Comparison of ENCODE assay signal across 20 mouse cellular contexts in genomic region chr5:106460535-106460934, GRCm38 (mm10). TPM values are rescaled to one million over a fixed set of nuclear protein-coding genes. Genes with fewer than 3 reads are reported as not detected.
DNase-seq lines count a peak whose midpoint lies in the region; ATAC-seq and TF ChIP-seq lines count a peak whose summit lies in the region.
"Had no signal": no experiment of that assay in that cellular context is flagged by ENCODE, and none has a peak within 500 bp of the region (broad histone marks: within the 10 kb centered on the region; RNA-seq: fewer than 3 reads in every experiment).

No protein-coding gene starts in this region.

- H3K4me2 ChIP-seq in hindbrain, postnatal 0 days (ENCODE audit: low read depth, low read length), result peak overlapping the region; percentile 53; the same call in 1 of the 2 replicates
- no peak overlapping the region for H3K4me2 ChIP-seq in hindbrain, embryonic 16.5 days (ENCODE audit: low read length)
- no peak overlapping the region for H3K4me2 ChIP-seq in forebrain, postnatal 0 days (ENCODE audit: low read depth)
- H3K4me2 ChIP-seq in midbrain, embryonic 15.5 days, result peak overlapping the region; percentile 59
- no peak overlapping the region for H3K4me2 ChIP-seq in kidney, embryonic 16.5 days (replicated peaks; ENCODE audit: low read depth, low read length)
- H3K4me2 ChIP-seq: heart, embryonic 12.5 days had no signal

- no peak for ATAC-seq in hindbrain, postnatal 0 days
- ATAC-seq in hindbrain, embryonic 16.5 days, result no peak
- ATAC-seq in forebrain, postnatal 0 days, result no peak
- no peak for ATAC-seq in midbrain, embryonic 15.5 days (replicated peaks)
- no peak for ATAC-seq in kidney, embryonic 16.5 days (ENCODE audit: low FRiP score, low TSS enrichment)
- ATAC-seq: CD4-positive, CD25-positive, alpha-beta regulatory T cell, adult 4 months had no signal

- H3K9ac ChIP-seq in hindbrain, postnatal 0 days (replicated peaks; ENCODE audit: low read length), result no peak overlapping the region
- no peak overlapping the region for H3K9ac ChIP-seq in hindbrain, embryonic 16.5 days (ENCODE audit: low read depth, low read length)
- H3K9ac ChIP-seq in forebrain, postnatal 0 days, result no peak overlapping the region
- H3K9ac ChIP-seq in midbrain, embryonic 15.5 days, result no peak overlapping the region
- no peak overlapping the region for H3K9ac ChIP-seq in kidney, embryonic 16.5 days (replicated peaks; ENCODE audit: low read length)
- H3K9ac ChIP-seq: heart, embryonic 12.5 days had no signal

- no peaks in the 10 kb centered on the region for H3K4me1 ChIP-seq in hindbrain, postnatal 0 days (ENCODE audit: insufficient read depth, low read length)
- H3K4me1 ChIP-seq in hindbrain, embryonic 16.5 days (ENCODE audit: control insufficient read depth, insufficient read depth, low read depth, low read length), result peaks cover 11% of the 10 kb centered on the region
- H3K4me1 ChIP-seq in forebrain, postnatal 0 days (ENCODE audit: insufficient read depth), result no peaks in the 10 kb centered on the region
- peaks cover 37% of the 10 kb centered on the region for H3K4me1 ChIP-seq in midbrain, embryonic 15.5 days
- peaks cover 14% of the 10 kb centered on the region for H3K4me1 ChIP-seq in kidney, embryonic 16.5 days (ENCODE audit: insufficient read depth, low read length)

- no peaks in the 10 kb centered on the region for H3K9me3 ChIP-seq in hindbrain, postnatal 0 days (ENCODE audit: low read length)
- no peaks in the 10 kb centered on the region for H3K9me3 ChIP-seq in hindbrain, embryonic 16.5 days (ENCODE audit: control insufficient read depth, low read length)
- no peaks in the 10 kb centered on the region for H3K9me3 ChIP-seq in forebrain, postnatal 0 days (ENCODE audit: low read length)
- H3K9me3 ChIP-seq in midbrain, embryonic 15.5 days, result no peaks in the 10 kb centered on the region
- H3K9me3 ChIP-seq in kidney, embryonic 16.5 days (ENCODE audit: low read length), result no peaks in the 10 kb centered on the region
- H3K9me3 ChIP-seq: heart, embryonic 12.5 days had no signal

- peaks cover 70% of the 10 kb centered on the region for H3K27me3 ChIP-seq in hindbrain, postnatal 0 days (ENCODE audit: insufficient read depth, low read length)
- peaks cover 40% of the 10 kb centered on the region for H3K27me3 ChIP-seq in hindbrain, embryonic 16.5 days (replicated peaks; ENCODE audit: control insufficient read depth, insufficient read depth, low read length)
- H3K27me3 ChIP-seq in forebrain, postnatal 0 days (ENCODE audit: insufficient read depth, low read length), result peaks cover 78% of the 10 kb centered on the region
- H3K27me3 ChIP-seq in midbrain, embryonic 15.5 days (replicated peaks), result peaks cover 42% of the 10 kb centered on the region
- H3K27me3 ChIP-seq in kidney, embryonic 16.5 days (ENCODE audit: insufficient read depth, low read length), result peaks cover 96% of the 10 kb centered on the region

- H3K27ac ChIP-seq in hindbrain, postnatal 0 days, result no peak overlapping the region
- H3K27ac ChIP-seq in hindbrain, embryonic 16.5 days (ENCODE audit: low read depth, low read length), result no peak overlapping the region
- no peak overlapping the region for H3K27ac ChIP-seq in forebrain, postnatal 0 days (ENCODE audit: low read depth, low read length)
- H3K27ac ChIP-seq in midbrain, embryonic 15.5 days, result peak overlapping the region; percentile 81
- H3K27ac ChIP-seq in kidney, embryonic 16.5 days (ENCODE audit: low read length), result no peak overlapping the region
- H3K27ac ChIP-seq: left cerebral cortex, adult 2 months had no signal

- DNase-seq in hindbrain, postnatal 0 days (ENCODE audit: low spot score), result no peak
- peak; percentile 21 for DNase-seq in embryo, embryonic 9.5 days (ENCODE audit: extremely low spot score)
- peak; percentile 29 for DNase-seq in forebrain, postnatal 0 days
- no peak for DNase-seq in kidney, postnatal 36 days
- no peak for DNase-seq in frontal cortex, postnatal 36 days (ENCODE audit: low spot score in 2 of 2)
- DNase-seq: adrenal gland, postnatal 10 days; gastrocnemius, postnatal 36 days; kidney, adult 2 months; lung, postnatal 36 days had no signal

- no peaks in the 10 kb centered on the region for H3K36me3 ChIP-seq in hindbrain, postnatal 0 days (ENCODE audit: insufficient read depth, low read length)
- H3K36me3 ChIP-seq in hindbrain, embryonic 16.5 days (ENCODE audit: control insufficient read depth, insufficient read depth, low read length), result no peaks in the 10 kb centered on the region
- H3K36me3 ChIP-seq in forebrain, postnatal 0 days (ENCODE audit: insufficient read depth), result no peaks in the 10 kb centered on the region
- no peaks in the 10 kb centered on the region for H3K36me3 ChIP-seq in midbrain, embryonic 15.5 days (replicated peaks)
- H3K36me3 ChIP-seq in kidney, embryonic 16.5 days (ENCODE audit: insufficient read depth, low read length), result no peaks in the 10 kb centered on the region
- H3K36me3 ChIP-seq: heart, embryonic 12.5 days had no signal

- TF ChIP-seq CTCF in hindbrain, postnatal 0 days (IDR thresholded peaks at IDR 0.05; ENCODE audit: low read depth), result no peak
- TF ChIP-seq CTCF in forebrain, postnatal 0 days (IDR thresholded peaks at IDR 0.05; ENCODE audit: low read depth), result no peak

- H3K4me3 ChIP-seq in hindbrain, postnatal 0 days (ENCODE audit: low read length), result no peak overlapping the region
- no peak overlapping the region for H3K4me3 ChIP-seq in hindbrain, embryonic 16.5 days (ENCODE audit: low read length)
- no peak overlapping the region for H3K4me3 ChIP-seq in forebrain, postnatal 0 days (ENCODE audit: low read depth, low read length)
- H3K4me3 ChIP-seq in midbrain, embryonic 15.5 days, result peak overlapping the region; percentile 49
- no peak overlapping the region for H3K4me3 ChIP-seq in kidney, embryonic 16.5 days (ENCODE audit: low read length)
- H3K4me3 ChIP-seq: heart, embryonic 12.5 days; left cerebral cortex, adult 2 months had no signal

- 6% methylated on average over 17 of the region's 17 CpGs for WGBS in hindbrain, postnatal 0 days
- under 1% methylated on average over 17 of the region's 17 CpGs for WGBS in hindbrain, embryonic 16.5 days
- 2% methylated on average over 17 of the region's 17 CpGs for WGBS in forebrain, postnatal 0 days
- WGBS in midbrain, embryonic 15.5 days, result 2% methylated on average over 17 of the region's 17 CpGs
- 1% methylated on average over 17 of the region's 17 CpGs for WGBS in kidney, embryonic 16.5 days

RNA-seq across cellular contexts. Expression of gene Barhl2, which starts 2.6 kb away (rescaled TPM):
- 11.4 and 14.9 TPM in 2 replicates for total RNA-seq in hindbrain, postnatal 0 days (2014; rRNA removed)
- polyA plus RNA-seq in hindbrain, postnatal 0 days (2015; fragmentation: Nextera tagmentation; extraction: Ambion mirVana), result 1.6 and 2.1 TPM in 2 replicates
- polyA plus RNA-seq in hindbrain, embryonic 16.5 days (2015; fragmentation: Nextera tagmentation; extraction: Ambion mirVana), result 1.0 and 1.2 TPM in 2 replicates
- total RNA-seq in forebrain, postnatal 0 days (2014; rRNA removed), result 4.5 and 9.4 TPM in 2 replicates
- 1.3 and 1.5 TPM in 2 replicates for polyA plus RNA-seq in forebrain, postnatal 0 days (2015; fragmentation: Nextera tagmentation; extraction: Ambion mirVana)
- 7.8 and 8.5 TPM in 2 replicates for polyA plus RNA-seq in midbrain, embryonic 15.5 days (2015; fragmentation: Nextera tagmentation; extraction: Ambion mirVana)
- polyA plus RNA-seq in kidney, embryonic 16.5 days (2015; fragmentation: Nextera tagmentation; extraction: Ambion mirVana), result not detected in 2 replicates
- total RNA-seq: adrenal gland, postnatal 10 days; gastrocnemius, postnatal 36 days; hematopoietic stem cell, adult 5-6 weeks; neutrophil, adult 5-6 weeks had no signal
- polyA plus RNA-seq: CD4-positive, CD25-positive, alpha-beta regulatory T cell, adult 4 months; embryonic facial prominence, embryonic 14.5 days; heart, embryonic 12.5 days; kidney, adult 2 months; liver, embryonic 16.5 days; spleen, adult 2 months had no signal

Comparison
In these comparisons a context has a peak if more than half of its experiments do, and no peak if none do; other contexts are left out.
1. H3K4me2 ChIP-seq: peak in hindbrain, postnatal 0 days (single experiment) and midbrain, embryonic 15.5 days (single experiment); none in hindbrain, embryonic 16.5 days (single experiment), forebrain, postnatal 0 days (single experiment) and kidney, embryonic 16.5 days (single experiment).
2. DNase-seq: peak in embryo, embryonic 9.5 days (single experiment) and forebrain, postnatal 0 days (single experiment); none in hindbrain, postnatal 0 days (single experiment), kidney, postnatal 36 days (0 of 2) and frontal cortex, postnatal 36 days (0 of 2).